Mouse (Mus musculus): ENCODE data around the gene Zfp352. TPM values are rescaled to one million over a fixed set of nuclear protein-coding genes. Genes with fewer than 3 reads are reported as not detected.

Gene Zfp352
- polyA plus RNA-seq (2014; fragmentation: Illumina TruSeq; extraction: RNeasy Lipid Tissue Mini Kit (QIAGEN cat#74804); ENCODE audit: low read depth, low replicate concordance) = not detected

DNA sequence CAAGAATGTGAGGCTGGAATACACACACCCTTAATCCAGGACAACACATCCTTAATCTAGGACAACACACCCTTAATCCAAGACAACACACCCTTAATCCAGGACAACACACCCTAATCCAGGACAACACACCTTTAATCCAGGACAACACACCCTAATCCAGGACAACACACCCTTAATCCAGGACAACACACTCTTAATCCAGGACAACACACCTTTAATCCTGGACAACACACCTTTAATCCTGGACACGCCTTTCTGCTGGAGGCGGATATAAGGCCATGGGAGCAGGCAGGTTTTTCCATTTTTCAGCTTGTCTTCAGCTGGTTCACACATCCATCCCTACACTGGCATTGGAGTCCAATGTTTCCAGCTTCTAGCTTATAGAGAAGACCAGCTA, at the start of gene Zfp352:
Gene Zfp352 (plus strand): TSS at position 301 of the 400 bp plus-strand sequence.

